Mouse (Mus musculus): ENCODE data around the gene Sgtb.

The Sgtb gene

GRCm38 (mm10) chr13:104109288-104109815, at the start of gene Sgtb, which contains the start of gene Nln:
Gene Sgtb, plus strand, starts transcription at chr13:104109741.
Gene Nln, minus strand, starts transcription at chr13:104109614.
- peak; percentile 73 to 75 for DNase-seq

GRCm38 (mm10) chr13:104060231-104060630, 49.3 kb upstream of the Sgtb start:
- DNase-seq, result no peak

- no peak for DNase-seq
Observed at GRCm38 (mm10) chr13:104061975-104062750, 47.4 kb upstream of the Sgtb start.

- no peak for DNase-seq
Observed at GRCm38 (mm10) chr13:104063061-104063460, 46.5 kb upstream of the Sgtb start.

- no peak for DNase-seq
Observed at GRCm38 (mm10) chr13:104065649-104066347, 43.7 kb upstream of the Sgtb start.

GRCm38 (mm10) chr13:104069216-104069615, 40.3 kb upstream of the Sgtb start:
- DNase-seq, result no peak

- DNase-seq, result no peak
Observed at GRCm38 (mm10) chr13:104070703-104071102, 38.8 kb upstream of the Sgtb start.

GRCm38 (mm10) chr13:104072351-104072750, 37.2 kb upstream of the Sgtb start:
- no peak for DNase-seq

GRCm38 (mm10) chr13:104074230-104074629, 35.3 kb upstream of the Sgtb start:
- DNase-seq, result no peak

GRCm38 (mm10) chr13:104074731-104075130, 34.8 kb upstream of the Sgtb start:
- DNase-seq, result no peak

GRCm38 (mm10) chr13:104076993-104077392, 32.5 kb upstream of the Sgtb start:
- DNase-seq, result no peak

GRCm38 (mm10) chr13:104082504-104082903, 27.0 kb upstream of the Sgtb start:
- DNase-seq, result no peak

- DNase-seq, result no peak
Observed at GRCm38 (mm10) chr13:104084600-104084999, 24.9 kb upstream of the Sgtb start.

- peak; percentile 13 to 15 for DNase-seq
Observed at GRCm38 (mm10) chr13:104089387-104089786, 20.2 kb upstream of the Sgtb start.

GRCm38 (mm10) chr13:104091734-104092133, 17.8 kb upstream of the Sgtb start:
- DNase-seq, result no peak

- no peak for DNase-seq
Observed at GRCm38 (mm10) chr13:104094531-104095385, 14.8 kb upstream of the Sgtb start.

- DNase-seq, result no peak
Observed at GRCm38 (mm10) chr13:104095955-104096354, 13.6 kb upstream of the Sgtb start.

GRCm38 (mm10) chr13:104097190-104097589, 12.4 kb upstream of the Sgtb start:
- no peak for DNase-seq

GRCm38 (mm10) chr13:104100416-104100815, 9.1 kb upstream of the Sgtb start:
- no peak for DNase-seq

GRCm38 (mm10) chr13:104101606-104102235, 7.8 kb upstream of the Sgtb start:
- no peak for DNase-seq

GRCm38 (mm10) chr13:104108651-104109287, 772 bp upstream of the Sgtb start:
- DNase-seq, result no peak

Measured in thymus, adult 18-20 months (tissue).